Mouse (Mus musculus) testis, adult 2 months (tissue): ENCODE results near the gene Mapkbp1.

Source experiments
- CTCF ChIP-seq: fragments of 200-500 bp; IDR thresholded peaks from 2 replicates; pipeline ENCODE4 v1.5.1; 2012; ENCODE audit warnings: low read depth, mild to moderate bottlenecking, inconsistent platforms, low read length, moderate library complexity; ENCODE audit not compliant: control insufficient read depth, insufficient read depth, insufficient replicate concordance
- POLR2A ChIP-seq: fragments of 200-500 bp; IDR thresholded peaks from 2 replicates; pipeline ENCODE4 v1.6.1; 2012; ENCODE audit warnings: low read depth, mild to moderate bottlenecking, inconsistent platforms, low read length, moderate library complexity; ENCODE audit not compliant: control insufficient read depth

DNA sequence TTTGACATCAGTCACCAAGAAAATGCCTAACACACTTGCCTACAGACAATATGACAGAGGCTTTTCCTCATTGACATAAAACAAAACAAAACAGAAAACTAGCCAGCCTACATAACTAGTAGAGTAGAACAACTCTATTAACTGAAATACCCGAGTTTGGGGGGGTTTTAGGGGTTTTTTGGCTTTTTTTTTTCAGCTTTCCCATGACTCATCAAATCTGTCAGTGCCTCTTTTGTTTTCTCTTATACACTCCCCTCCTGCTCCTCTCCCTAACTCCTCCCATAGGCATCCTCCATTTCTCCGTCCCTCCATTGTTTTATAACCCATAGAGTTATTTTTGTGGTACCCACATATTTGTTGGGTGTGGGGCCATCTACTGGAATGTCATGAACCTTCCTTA lies 21.0 kb downstream of the Mapkbp1 start:
- TF ChIP-seq POLR2A (no peak), CTCF (no peak)
